Mouse (Mus musculus) liver, adult 2 months (tissue): ENCODE measurements around the gene Meis3. TPM values are rescaled to one million over a fixed set of nuclear protein-coding genes. Genes with fewer than 3 reads are reported as not detected.
A peak's percentile ranks its signal among the peaks of the same experiment; 100 is the strongest.

ENCODE experiments used
- DNase-seq: peaks from one replicate; pipeline ENCODE4 v3.0.0-alpha.2; 2011; ENCODE audit warnings: low read depth, low spot score; ENCODE audit errors: extremely low read depth
- H3K27ac ChIP-seq: fragments of 200-500 bp; replicated peaks from 2 replicates; pipeline ENCODE4 v1.5.1; 2012; ENCODE audit warnings: low read depth, mild to moderate bottlenecking, control low read depth, inconsistent platforms, low read length; ENCODE audit not compliant: insufficient read depth
- H3K27me3 ChIP-seq: fragments of 200-500 bp; 2 replicates; pipeline ENCODE4 v1.6.1; 2012; ENCODE audit warnings: mild to moderate bottlenecking, moderate library complexity, low read length, inconsistent platforms; ENCODE audit not compliant: control insufficient read depth, insufficient read depth
- H3K36me3 ChIP-seq: fragments of 200-500 bp; 2 replicates; pipeline ENCODE4 v1.6.1; 2012; ENCODE audit warnings: low read length, inconsistent platforms; ENCODE audit not compliant: control insufficient read depth, insufficient read depth
- H3K4me1 ChIP-seq: fragments of 200-500 bp; 2 replicates; pipeline ENCODE4 v1.6.1; 2011; ENCODE audit warnings: low read length; ENCODE audit not compliant: control insufficient read depth, insufficient read depth
- H3K4me3 ChIP-seq: fragments of 200-500 bp; 2 replicates; pipeline ENCODE4 v1.5.1; 2011; ENCODE audit warnings: low read depth, mild to moderate bottlenecking, control low read depth, low read length, moderate library complexity; ENCODE audit not compliant: insufficient read depth
- H3K79me2 ChIP-seq: fragments of 200-500 bp; 2 replicates; pipeline ENCODE4 v1.6.1; 2012; ENCODE audit warnings: inconsistent platforms, mild to moderate bottlenecking, low read length, moderate library complexity; ENCODE audit not compliant: control insufficient read depth, insufficient read depth
- H3K9ac ChIP-seq: fragments of 200-500 bp; 2 replicates; pipeline ENCODE4 v1.6.1; 2012; ENCODE audit warnings: low read depth, mild to moderate bottlenecking, control low read depth, inconsistent platforms, low read length
- CTCF ChIP-seq: fragments of 200-500 bp; IDR thresholded peaks from 2 replicates; pipeline ENCODE4 v1.5.1; 2011; ENCODE audit warnings: low read depth, low read length, control low read depth
- POLR2A ChIP-seq: fragments of 200-500 bp; IDR thresholded peaks from 2 replicates; pipeline ENCODE4 v1.6.1; 2011; ENCODE audit warnings: low read length, control low read depth; ENCODE audit not compliant: insufficient read depth; ENCODE audit errors: extremely low read depth
- WGBS: fragments of 180-500 bp; shearing (Covaris S2); methylation state at CpG from one replicate; pipeline ENCODE4 v1.1.7; 2018; 5-methylcytosine and 5-hydroxymethylcytosine counted together
- polyA plus RNA-seq: library from polyadenylated mRNA; depleted of rRNA; stranded (reverse); fragments of >200 nt; gene quantifications from 2 replicates; pipeline ENCODE4 v1.2.3, GENCODE M21; 2012
- total RNA-seq: library from RNA; depleted of rRNA; stranded (reverse); fragments of >200 nt; gene quantifications from 2 replicates; pipeline ENCODE4 v1.2.3, GENCODE M21; 2014

Gene Meis3
- total and polyA plus RNA-seq, 2 experiments: 0.46 to 2.0 TPM

DNA sequence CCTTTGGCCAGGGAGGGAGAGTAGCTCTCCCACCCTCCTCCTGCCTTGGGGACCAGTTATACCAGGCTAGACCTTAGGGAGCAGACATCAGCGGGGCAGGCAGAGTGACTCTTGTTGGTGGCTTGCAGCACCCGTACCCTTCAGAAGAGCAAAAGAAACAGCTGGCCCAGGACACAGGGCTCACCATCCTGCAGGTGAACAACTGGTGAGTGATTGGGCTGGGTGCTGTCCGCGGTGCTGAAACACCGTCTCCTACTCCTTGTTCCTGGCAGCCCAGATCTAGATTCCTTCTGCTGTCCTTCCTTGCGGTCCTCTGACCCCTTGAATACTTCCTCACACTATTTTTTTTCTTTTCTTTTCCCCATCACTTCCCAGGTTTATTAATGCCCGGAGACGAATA, 8.8 kb downstream of the Meis3 start:
- no peak for TF ChIP-seq CTCF
- no peak for TF ChIP-seq POLR2A
- H3K79me2 ChIP-seq: no peaks in the 10 kb centered on the region
- DNase-seq: no peak

DNA sequence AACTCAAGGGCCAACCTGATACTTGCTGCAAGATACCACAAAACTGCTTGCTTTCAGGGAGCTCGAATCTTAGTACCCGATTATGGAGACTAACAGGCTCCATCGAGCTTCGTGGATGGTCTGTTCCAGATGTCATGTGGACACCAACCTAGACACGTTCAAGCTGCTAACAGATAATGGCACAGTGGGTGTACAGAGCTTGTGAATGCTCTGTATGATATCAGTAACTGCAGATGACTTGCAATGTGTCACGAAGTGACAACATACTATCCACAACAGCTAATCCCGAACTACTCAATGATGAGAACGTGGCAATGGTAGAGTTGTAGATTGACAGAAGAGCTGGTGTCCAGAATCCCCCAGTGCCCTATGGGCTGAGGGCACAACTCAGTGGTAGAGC, 12.6 kb downstream of the Meis3 start:
- no peak overlapping the region for H3K27ac ChIP-seq
- H3K36me3 ChIP-seq: no peaks in the 10 kb centered on the region
- no peak overlapping the region for H3K9ac ChIP-seq
- H3K4me3 ChIP-seq: no peak overlapping the region
- TF ChIP-seq POLR2A (no peak), CTCF (no peak)
- 76% methylated on average over 8 of the region's 8 CpGs for WGBS
- H3K4me1 ChIP-seq: no peaks in the 10 kb centered on the region
- no peaks in the 10 kb centered on the region for H3K79me2 ChIP-seq
- DNase-seq: no peak
- no peaks in the 10 kb centered on the region for H3K27me3 ChIP-seq

More for the DNA sequence above, 8.8 kb downstream of the Meis3 start:
- 20% methylated on average over 8 of the region's 8 CpGs for WGBS
- H3K9ac ChIP-seq: no peak overlapping the region
- H3K27me3 ChIP-seq: no peaks in the 10 kb centered on the region
- no peaks in the 10 kb centered on the region for H3K36me3 ChIP-seq
- no peak overlapping the region for H3K27ac ChIP-seq
- H3K4me1 ChIP-seq: no peaks in the 10 kb centered on the region
- H3K4me3 ChIP-seq: no peak overlapping the region

DNA sequence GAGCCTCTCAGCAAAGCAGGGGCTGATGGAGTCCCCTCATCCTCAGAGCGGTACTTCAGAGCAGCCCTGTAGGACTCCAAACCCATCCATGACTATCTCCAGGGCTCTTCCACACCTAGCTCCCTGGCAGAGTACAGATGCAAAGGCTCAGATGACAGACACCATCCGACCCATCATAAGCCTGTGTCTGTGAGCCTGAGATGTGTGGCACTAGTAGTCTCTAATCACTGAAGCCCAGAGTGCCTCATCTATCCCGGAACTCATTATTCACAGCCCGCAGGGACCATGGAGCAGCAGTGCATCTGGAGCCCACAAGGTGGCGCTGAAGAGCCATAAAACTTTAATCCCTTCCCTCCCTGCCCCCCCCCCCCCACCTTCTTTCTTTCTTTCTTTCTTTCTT, 17.4 kb downstream of the Meis3 start:
- Histone ChIP-seq H3K9ac (no peak overlapping the region), H3K4me1 (no peaks in the 10 kb centered on the region), H3K4me3 (no peak overlapping the region), H3K27me3 (no peaks in the 10 kb centered on the region), H3K79me2 (no peaks in the 10 kb centered on the region), H3K27ac (no peak overlapping the region), H3K36me3 (no peaks in the 10 kb centered on the region)
- peak; percentile 21 for DNase-seq
- peak; percentile 84 for TF ChIP-seq CTCF
- TF ChIP-seq POLR2A: no peak
- WGBS: 18% methylated on average over 5 of the region's 5 CpGs

DNA sequence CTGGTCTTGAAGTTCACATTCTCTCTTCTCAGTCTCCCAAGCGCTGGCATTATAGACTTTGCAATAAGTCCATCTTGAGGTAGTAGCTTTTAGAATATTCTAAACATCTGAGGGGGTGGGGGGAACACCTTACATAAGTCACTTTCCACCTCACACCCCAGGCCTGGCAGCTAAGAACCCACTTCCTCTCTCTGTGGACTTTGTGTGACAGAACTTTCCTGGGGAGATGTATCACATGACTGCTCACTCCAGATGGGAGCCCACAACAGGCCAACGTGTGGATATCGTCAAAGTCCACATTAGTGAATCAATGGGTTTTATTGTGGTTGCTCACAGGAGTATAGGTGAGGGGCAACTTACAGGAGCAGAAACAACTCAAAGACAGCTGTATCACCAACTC, 18.8 kb downstream of the Meis3 start:
- WGBS: 36% methylated on average over 3 of the region's 3 CpGs

DNA sequence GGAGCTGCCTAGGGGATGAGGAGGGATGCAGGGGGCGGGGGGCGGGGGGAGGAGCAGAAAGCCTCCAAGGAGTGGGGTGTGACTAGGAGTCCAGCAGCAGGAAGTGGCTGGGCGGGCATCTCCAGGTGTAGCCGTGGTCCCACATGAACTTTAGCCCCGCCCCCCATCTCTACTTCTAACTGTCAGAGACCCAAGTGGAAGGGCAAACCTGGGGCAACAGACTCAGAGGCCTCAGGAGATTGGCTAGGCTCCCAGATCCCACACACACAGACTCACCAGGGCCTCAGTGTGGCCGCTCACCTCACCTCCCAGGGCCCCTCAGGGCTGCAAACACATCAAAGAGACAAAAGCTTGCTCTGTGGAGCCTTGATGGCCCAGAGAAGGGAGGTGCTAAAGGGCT, 21.7 kb downstream of the Meis3 start:
- no peak overlapping the region for H3K4me3 ChIP-seq
- no peaks in the 10 kb centered on the region for H3K4me1 ChIP-seq
- no peaks in the 10 kb centered on the region; the same call in 1 of the 2 replicates for H3K36me3 ChIP-seq
- no peak for DNase-seq
- H3K27ac ChIP-seq: no peak overlapping the region
- H3K9ac ChIP-seq: no peak overlapping the region
- TF ChIP-seq CTCF (no peak), POLR2A (no peak)
- H3K27me3 ChIP-seq: no peaks in the 10 kb centered on the region
- WGBS: 89% methylated on average over 6 of the region's 6 CpGs
- no peaks in the 10 kb centered on the region for H3K79me2 ChIP-seq

More for the DNA sequence above, 18.8 kb downstream of the Meis3 start:
- H3K4me3 ChIP-seq: no peak overlapping the region
- no peaks in the 10 kb centered on the region for H3K4me1 ChIP-seq
- H3K27ac ChIP-seq: no peak overlapping the region
- no peak for DNase-seq
- H3K9ac ChIP-seq: no peak overlapping the region
- TF ChIP-seq CTCF (no peak), POLR2A (no peak)
- no peaks in the 10 kb centered on the region for H3K36me3 ChIP-seq
- no peaks in the 10 kb centered on the region for H3K79me2 ChIP-seq
- no peaks in the 10 kb centered on the region for H3K27me3 ChIP-seq

DNA sequence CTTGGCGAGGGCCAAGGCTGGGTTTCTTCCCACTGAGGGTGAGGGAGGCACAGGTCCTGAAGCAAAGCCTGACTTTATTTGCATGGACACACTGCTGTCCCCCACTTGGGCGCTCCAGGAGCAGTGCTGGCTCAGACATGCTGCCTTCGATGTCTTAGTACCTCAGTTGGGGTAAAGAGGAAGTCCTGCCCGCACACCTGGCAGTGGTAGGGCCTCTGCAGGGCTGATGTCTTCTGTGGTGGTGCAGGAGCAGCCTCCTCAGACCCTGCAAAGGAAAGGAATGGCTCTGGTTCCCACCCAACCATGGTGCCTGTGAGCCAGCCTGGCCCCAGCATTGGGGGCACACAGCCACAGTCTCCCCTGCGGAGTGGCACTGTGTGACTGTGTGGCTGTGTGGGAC, 22.3 kb downstream of the Meis3 start:
- DNase-seq: no peak
- no peak overlapping the region for H3K27ac ChIP-seq
- no peaks in the 10 kb centered on the region for H3K27me3 ChIP-seq
- no peaks in the 10 kb centered on the region for H3K4me1 ChIP-seq
- 90% methylated on average over 5 of the region's 5 CpGs for WGBS
- no peaks in the 10 kb centered on the region; the same call in 1 of the 2 replicates for H3K36me3 ChIP-seq
- H3K4me3 ChIP-seq: no peak overlapping the region
- no peak overlapping the region for H3K9ac ChIP-seq
- no peak for TF ChIP-seq CTCF
- no peaks in the 10 kb centered on the region for H3K79me2 ChIP-seq
